In the genomic region with DNA sequence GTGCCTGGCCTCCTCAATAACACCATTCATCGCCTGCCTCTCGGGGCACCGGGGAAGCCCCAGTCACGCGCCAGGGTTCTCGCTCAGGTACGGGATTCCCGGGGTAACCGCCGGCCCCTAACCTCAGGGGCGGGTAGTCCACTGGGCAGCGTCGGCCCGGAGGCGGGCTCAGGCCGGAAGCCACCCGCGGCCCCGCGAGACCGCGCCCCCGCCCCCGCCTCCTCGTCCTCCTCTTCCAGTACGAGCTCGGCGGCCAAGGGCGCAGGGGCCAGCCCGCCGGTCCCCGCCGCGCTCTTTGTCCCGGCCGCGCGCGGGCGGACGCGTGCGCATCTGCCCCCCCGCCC, we compare ENCODE assay signal across 8 mouse cellular contexts. TPM values are rescaled to one million over a fixed set of nuclear protein-coding genes. Genes with fewer than 3 reads are reported as not detected.
DNase-seq lines count a peak whose midpoint lies in the region; ATAC-seq lines count a peak whose summit lies in the region.

No protein-coding gene starts in this region.

- H3K9me3 ChIP-seq in midbrain, embryonic 10.5 days (replicated peaks): no peaks in the 10 kb centered on the region

- intact Hi-C loops in left cerebral cortex, postnatal 36 days (cut with DNase I): loop anchor here (1.0 kb wide), 1 partner anchor 820 kb away; no protein-coding TSS in a partner anchor

- H3K27me3 ChIP-seq in midbrain, embryonic 10.5 days (ENCODE audit: low read depth, poor library complexity, severe bottlenecking): no peaks in the 10 kb centered on the region

- H3K36me3 ChIP-seq in midbrain, embryonic 10.5 days: peaks cover 9% of the 10 kb centered on the region

- peaks cover 44% of the 10 kb centered on the region for H3K4me1 ChIP-seq in midbrain, embryonic 10.5 days

- peak overlapping the region; percentile 82 for H3K4me3 ChIP-seq in midbrain, embryonic 10.5 days

- DNase-seq in gastrocnemius, postnatal 10 days: peak; percentile 84
- DNase-seq in left cerebral cortex, postnatal 36 days (ENCODE audit: low spot score in 2 of 2): peak; percentile 61 to 63
- peak; percentile 89 for DNase-seq in midbrain, embryonic 10.5 days (ENCODE audit: low spot score)
- DNase-seq in right cerebral cortex, postnatal 36 days (ENCODE audit: low spot score in 2 of 2): peak; percentile 39 to 44
- peak; percentile 90 for DNase-seq in yolk sac, embryonic 10.5 days (ENCODE audit: low spot score)

- under 1% methylated on average over 19 of the region's 44 CpGs for WGBS in midbrain, embryonic 10.5 days

- peak overlapping the region; percentile 100 for H3K27ac ChIP-seq in midbrain, embryonic 10.5 days (replicated peaks)

- peak; percentile 86 for ATAC-seq in activated CD4-positive, CD25-positive, alpha-beta regulatory T cell, adult 4 months
- ATAC-seq in common myeloid progenitor, adult 5-6 weeks (replicated peaks; ENCODE audit: low read depth, poor library complexity, severe bottlenecking): peak; percentile 64
- peak; percentile 85 for ATAC-seq in inflammation-experienced regulatory T-cells, adult 6 months

RNA-seq across cellular contexts. Expression of a gene that starts 0.6 kb away (rescaled TPM):
- 1 to 10 TPM; 9.0 to 9.5 TPM for polyA plus RNA-seq in activated CD4-positive, CD25-positive, alpha-beta regulatory T cell, adult 4 months (2017; shearing (Covaris generic))
- total RNA-seq in common myeloid progenitor, adult 5-6 weeks (2017): 77.6 and 98.7 TPM in 2 replicates
- 10 to 100 TPM; 27.5 to 31.7 TPM for total RNA-seq in gastrocnemius, postnatal 10 days (2021)
- polyA plus RNA-seq in inflammation-experienced regulatory T-cells, adult 6 months (2017; shearing (Covaris generic)): 10 to 100 TPM; 10.6 to 13.6 (median 12.0) TPM
- total RNA-seq in left cerebral cortex, postnatal 36 days (2021): 100 to 1,000 TPM; 102 to 110 TPM
- polyA plus RNA-seq in midbrain, embryonic 10.5 days (2016; fragmentation: Nextera tagmentation; extraction: Ambion mirVana): 215 and 239 TPM in 2 replicates

Comparison
In these comparisons a context has a peak if more than half of its experiments do, and no peak if none do; other contexts are left out.
1. Peak in every context shown above with its lines: DNase-seq, ATAC-seq, H3K4me3 ChIP-seq and H3K27ac ChIP-seq.